Mouse (Mus musculus): ENCODE measurements around the gene Ric8b.

- no peak for TF ChIP-seq CTCF (IDR thresholded peaks at IDR 0.05)
- TF ChIP-seq POLR2A (IDR thresholded peaks at IDR 0.05; ENCODE audit: insufficient read depth, low read depth, low read length) = no peak
These were observed 31.2 kb upstream of the Ric8b start for GRCm38 (mm10) chr10:84886221-84886627.

Measured in heart, adult 2 months (tissue).